Mouse (Mus musculus) forebrain, embryonic 14.5 days (tissue): Measurements from ENCODE around the gene Ntn1. TPM values are rescaled to one million over a fixed set of nuclear protein-coding genes. Genes with fewer than 3 reads are reported as not detected.

Experiments used
- ATAC-seq: fragments of 200-750 bp; cut with Nextera tagmentation; 2 replicates; pipeline ENCODE4 v1.8.0; 2017; ENCODE audit warnings: mild to moderate bottlenecking, moderate library complexity
- DNase-seq: peaks from one replicate; pipeline ENCODE4 v3.0.0-alpha.2; 2015; ENCODE audit warnings: low spot score
- H3K27ac ChIP-seq: fragments of 300-500 bp; sonication (generic); 2 replicates; pipeline ENCODE4 v1.5.1; 2014; ENCODE audit warnings: low read depth, mild to moderate bottlenecking, control low read depth, low read length, moderate library complexity
- H3K27me3 ChIP-seq: fragments of 300-500 bp; sonication (generic); replicated peaks from 2 replicates; pipeline ENCODE4 v1.6.1; 2014; ENCODE audit warnings: low read length, control low read depth, mixed read lengths; ENCODE audit not compliant: control insufficient read depth, insufficient read depth
- H3K36me3 ChIP-seq: fragments of 300-500 bp; sonication (generic); 2 replicates; pipeline ENCODE4 v1.6.1; 2014; ENCODE audit warnings: low read length, control low read depth; ENCODE audit not compliant: control insufficient read depth, insufficient read depth
- H3K4me1 ChIP-seq: fragments of 300-500 bp; sonication (generic); 2 replicates; pipeline ENCODE4 v1.6.1; 2014; ENCODE audit warnings: antibody characterized with exemption, low read length, control low read depth; ENCODE audit not compliant: control insufficient read depth, insufficient read depth
- H3K4me2 ChIP-seq: fragments of 300-500 bp; sonication (generic); 2 replicates; pipeline ENCODE4 v1.6.1; 2014; ENCODE audit warnings: mild to moderate bottlenecking, control low read depth, low read length
- H3K4me3 ChIP-seq: fragments of 300-500 bp; sonication (generic); 2 replicates; pipeline ENCODE4 v1.5.1; 2014; ENCODE audit warnings: low read depth, low read length, control low read depth
- H3K9ac ChIP-seq: fragments of 300-500 bp; sonication (generic); 2 replicates; pipeline ENCODE4 v1.6.1; 2014; ENCODE audit warnings: mild to moderate bottlenecking, low read length, control low read depth, moderate library complexity
- H3K9me3 ChIP-seq: fragments of 300-500 bp; sonication (generic); replicated peaks from 2 replicates; pipeline ENCODE4 v1.6.1; 2016; ENCODE audit warnings: low read length, control low read depth, mixed read lengths; ENCODE audit not compliant: control insufficient read depth
- whole genome bisulfite sequencing: fragments of 180-500 bp; shearing (Covaris S2); extraction: QIAGEN DNeasy Blood & Tissue Kit; methylation state at CpG from one replicate; pipeline ENCODE4 v1.1.7; 2014; 5-methylcytosine and 5-hydroxymethylcytosine counted together
- polyA plus RNA-seq: library from polyadenylated mRNA; unstranded; fragments of >200 nt; fragmentation: Nextera tagmentation; extraction: Ambion mirVana; gene quantifications from 2 replicates; pipeline ENCODE4 v1.2.1, GENCODE M21; 2014

Gene Ntn1
- polyA plus RNA-seq, 1 experiment from 2014 or later, result 3.5 TPM

GRCm38 (mm10) chr11:68244992-68245261 lies 155.7 kb downstream of the Ntn1 start:
- H3K27me3 ChIP-seq, result no peaks in the 10 kb centered on the region
- H3K36me3 ChIP-seq, result no peaks in the 10 kb centered on the region
- peaks cover 5% of the 10 kb centered on the region; the same call in 1 of the 2 replicates for H3K4me1 ChIP-seq
- peak overlapping the region; percentile 66; the same call in 1 of the 2 replicates for H3K27ac ChIP-seq
- 84% methylated on average over 5 of the region's 5 CpGs for WGBS
- H3K9me3 ChIP-seq, result no peaks in the 10 kb centered on the region
- no peak overlapping the region for H3K4me2 ChIP-seq
- no peak overlapping the region for H3K9ac ChIP-seq
- H3K4me3 ChIP-seq, result no peak overlapping the region
- ATAC-seq (no peak), DNase-seq (no peak)

- peak overlapping the region; percentile 18; the same call in 1 of the 2 replicates for H3K4me2 ChIP-seq
- peak overlapping the region; percentile 66 for H3K27ac ChIP-seq
- ATAC-seq (peak; percentile 52; the same call in 1 of the 2 replicates), DNase-seq (peak; percentile 64)
- no peaks in the 10 kb centered on the region for H3K9me3 ChIP-seq
- H3K27me3 ChIP-seq, result no peaks in the 10 kb centered on the region
- H3K4me3 ChIP-seq, result no peak overlapping the region
- 20% methylated on average over 16 of the region's 16 CpGs for WGBS
- H3K9ac ChIP-seq, result peak overlapping the region; percentile 17; the same call in 1 of the 2 replicates
- peaks cover 5% of the 10 kb centered on the region; the same call in 1 of the 2 replicates for H3K4me1 ChIP-seq
- no peaks in the 10 kb centered on the region for H3K36me3 ChIP-seq
These were observed 156.2 kb downstream of the Ntn1 start for GRCm38 (mm10) chr11:68244254-68244991.

GRCm38 (mm10) chr11:68239756-68240155 lies 160.9 kb downstream of the Ntn1 start:
- Histone ChIP-seq H3K27ac (no peak overlapping the region), H3K9me3 (no peaks in the 10 kb centered on the region), H3K27me3 (no peaks in the 10 kb centered on the region), H3K4me2 (no peak overlapping the region), H3K9ac (no peak overlapping the region), H3K4me3 (no peak overlapping the region), H3K36me3 (no peaks in the 10 kb centered on the region), H3K4me1 (peaks cover 5% of the 10 kb centered on the region; the same call in 1 of the 2 replicates)
- WGBS, result 6% methylated on average over 5 of the region's 5 CpGs
- ATAC-seq (no peak), DNase-seq (no peak)

- no peak for ATAC-seq
- Histone ChIP-seq H3K4me1 (peaks cover 7% of the 10 kb centered on the region; the same call in 1 of the 2 replicates), H3K27me3 (no peaks in the 10 kb centered on the region), H3K36me3 (no peaks in the 10 kb centered on the region), H3K4me2 (no peak overlapping the region), H3K9me3 (no peaks in the 10 kb centered on the region), H3K9ac (no peak overlapping the region), H3K4me3 (no peak overlapping the region), H3K27ac (no peak overlapping the region)
- WGBS, result 80% methylated on average over 9 of the region's 9 CpGs
- no peak for DNase-seq
These were observed 167.1 kb downstream of the Ntn1 start for GRCm38 (mm10) chr11:68233469-68233965.

- ATAC-seq (no peak), DNase-seq (no peak)
- H3K4me3 ChIP-seq, result no peak overlapping the region
- H3K9ac ChIP-seq, result no peak overlapping the region
- 96% methylated on average over 5 of the region's 5 CpGs for WGBS
- H3K9me3 ChIP-seq, result no peaks in the 10 kb centered on the region
- H3K27ac ChIP-seq, result no peak overlapping the region
- no peak overlapping the region for H3K4me2 ChIP-seq
- H3K27me3 ChIP-seq, result no peaks in the 10 kb centered on the region
- no peaks in the 10 kb centered on the region for H3K36me3 ChIP-seq
- peaks cover 7% of the 10 kb centered on the region for H3K4me1 ChIP-seq
These were observed 169.1 kb downstream of the Ntn1 start for GRCm38 (mm10) chr11:68231558-68231957.

GRCm38 (mm10) chr11:68228941-68229665 lies 171.5 kb downstream of the Ntn1 start:
- peaks cover 7% of the 10 kb centered on the region for H3K4me1 ChIP-seq
- WGBS, result 51% methylated on average over 18 of the region's 18 CpGs
- H3K27ac ChIP-seq, result peak overlapping the region; percentile 29
- no peaks in the 10 kb centered on the region for H3K27me3 ChIP-seq
- H3K36me3 ChIP-seq, result no peaks in the 10 kb centered on the region
- no peak for ATAC-seq
- H3K9me3 ChIP-seq, result no peaks in the 10 kb centered on the region
- DNase-seq, result peak; percentile 44
- H3K4me3 ChIP-seq, result no peak overlapping the region
- H3K9ac ChIP-seq, result no peak overlapping the region
- H3K4me2 ChIP-seq, result no peak overlapping the region

- Histone ChIP-seq H3K27me3 (no peaks in the 10 kb centered on the region), H3K4me3 (no peak overlapping the region), H3K27ac (no peak overlapping the region), H3K9me3 (no peaks in the 10 kb centered on the region), H3K4me2 (no peak overlapping the region), H3K36me3 (no peaks in the 10 kb centered on the region), H3K9ac (no peak overlapping the region), H3K4me1 (peaks cover 7% of the 10 kb centered on the region)
- ATAC-seq, result no peak
- no peak for DNase-seq
- WGBS, result 90% methylated on average over 6 of the region's 6 CpGs
These were observed 172.8 kb downstream of the Ntn1 start for GRCm38 (mm10) chr11:68227837-68228236.

GRCm38 (mm10) chr11:68226654-68227057 lies 174.0 kb downstream of the Ntn1 start:
- 21% methylated on average over 5 of the region's 5 CpGs for WGBS

GRCm38 (mm10) chr11:68223143-68223542 lies 177.5 kb downstream of the Ntn1 start:
- ATAC-seq, result no peak
- no peak overlapping the region for H3K4me2 ChIP-seq
- DNase-seq, result no peak

More at GRCm38 (mm10) chr11:68226654-68227057, 174.0 kb downstream of the Ntn1 start:
- ATAC-seq (no peak), DNase-seq (no peak)
- no peak overlapping the region for H3K9ac ChIP-seq
- H3K4me1 ChIP-seq, result peaks cover 7% of the 10 kb centered on the region
- no peaks in the 10 kb centered on the region for H3K36me3 ChIP-seq
- no peaks in the 10 kb centered on the region for H3K27me3 ChIP-seq
- no peak overlapping the region for H3K27ac ChIP-seq
- H3K9me3 ChIP-seq, result no peaks in the 10 kb centered on the region
- H3K4me3 ChIP-seq, result no peak overlapping the region
- no peak overlapping the region for H3K4me2 ChIP-seq

More at GRCm38 (mm10) chr11:68223143-68223542, 177.5 kb downstream of the Ntn1 start:
- Histone ChIP-seq H3K9me3 (no peaks in the 10 kb centered on the region), H3K27ac (no peak overlapping the region), H3K27me3 (no peaks in the 10 kb centered on the region), H3K36me3 (no peaks in the 10 kb centered on the region), H3K9ac (no peak overlapping the region), H3K4me3 (no peak overlapping the region), H3K4me1 (no peaks in the 10 kb centered on the region; the same call in 1 of the 2 replicates)
- 78% methylated on average over 13 of the region's 13 CpGs for WGBS
